Mouse (Mus musculus) C2C12 (cell line): ENCODE data around the gene Myt1l.

Experiments
- CEBPB ChIP-seq: IDR thresholded peaks from one replicate; pipeline ENCODE4 v1.6.1; 2011; ENCODE audit warnings: low read depth, mild to moderate bottlenecking, control low read depth, moderate library complexity
- CTCF ChIP-seq: IDR thresholded peaks from one replicate; pipeline ENCODE4 v1.5.1; 2011; ENCODE audit not compliant: control insufficient read depth, insufficient read depth, insufficient read length
- MAX ChIP-seq: IDR thresholded peaks from one replicate; pipeline ENCODE4 v1.6.1; 2011; ENCODE audit warnings: mild to moderate bottlenecking, control low read depth
- MYOG ChIP-seq: IDR thresholded peaks from one replicate; pipeline ENCODE4 v1.6.1; 2011; ENCODE audit not compliant: control insufficient read depth, insufficient read length; ENCODE audit errors: extremely low read depth

DNA sequence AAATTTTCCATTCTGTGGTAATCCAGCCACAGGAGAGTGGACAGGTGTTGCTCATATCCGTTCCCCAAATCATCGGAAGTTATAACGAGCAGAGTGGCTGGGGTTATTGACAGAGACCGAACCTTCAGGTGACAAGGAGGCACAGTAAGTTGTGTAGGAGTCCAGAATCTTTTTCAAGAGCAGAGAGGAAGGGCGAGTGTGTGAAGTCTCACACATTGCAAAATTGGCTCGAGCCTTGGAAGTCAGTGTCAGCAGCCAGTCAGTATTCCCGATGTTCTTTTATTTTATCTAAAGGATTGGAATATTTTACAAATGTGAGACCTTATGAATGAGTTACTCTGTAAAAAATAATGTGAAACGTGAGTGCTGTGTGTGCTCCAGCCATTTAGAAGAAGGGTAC lies 154.8 kb downstream of the Myt1l start:
- TF ChIP-seq CTCF: no peak
- TF ChIP-seq MAX: no peak
- no peak for TF ChIP-seq MYOG
- no peak for TF ChIP-seq CEBPB
